Mouse (Mus musculus): ENCODE measurements around the gene Pecam1. TPM values are rescaled to one million over a fixed set of nuclear protein-coding genes. Genes with fewer than 3 reads are reported as not detected.

The Pecam1 gene
- polyA plus RNA-seq, 1 experiment from 2014 or later = 14.8 TPM

DNA sequence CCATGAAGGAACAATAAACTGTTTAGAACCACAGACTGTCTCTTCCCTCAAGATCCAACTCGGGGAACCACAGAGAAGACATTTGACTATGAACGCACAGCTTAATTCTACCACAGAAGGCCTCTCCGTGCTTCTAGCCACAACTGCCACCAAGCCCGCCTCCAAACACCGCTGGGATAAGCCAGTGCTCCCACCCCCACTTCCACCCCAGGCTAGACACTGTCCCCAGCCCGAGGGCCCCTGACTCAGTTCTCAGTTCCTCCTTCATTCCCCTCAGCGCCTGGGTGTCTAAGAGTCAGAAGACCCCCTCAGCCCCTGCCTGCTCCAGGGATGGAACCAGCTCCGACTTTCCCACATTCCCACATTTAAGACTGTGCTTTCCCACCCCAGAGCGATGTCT, 48.8 kb downstream of the Pecam1 start:
- WGBS = 74% methylated on average over 9 of the region's 9 CpGs
- Histone ChIP-seq H3K27ac (replicated peaks; ENCODE audit: low read depth, low read length) (no peak overlapping the region), H3K9ac (replicated peaks; ENCODE audit: low read length) (no peak overlapping the region), H3K27me3 (ENCODE audit: control insufficient read depth, insufficient read depth, low read length) (no peaks in the 10 kb centered on the region), H3K4me2 (ENCODE audit: low read length) (no peak overlapping the region), H3K4me3 (replicated peaks; ENCODE audit: low read depth, low read length) (no peak overlapping the region), H3K36me3 (ENCODE audit: control insufficient read depth, insufficient read depth, low read length) (no peaks in the 10 kb centered on the region), H3K4me1 (ENCODE audit: control insufficient read depth, insufficient read depth, low read length) (no peaks in the 10 kb centered on the region), H3K9me3 (ENCODE audit: control insufficient read depth, low read length) (no peaks in the 10 kb centered on the region)
- ATAC-seq (ENCODE audit: low FRiP score, low TSS enrichment) = no peak
- no peak for DNase-seq

DNA sequence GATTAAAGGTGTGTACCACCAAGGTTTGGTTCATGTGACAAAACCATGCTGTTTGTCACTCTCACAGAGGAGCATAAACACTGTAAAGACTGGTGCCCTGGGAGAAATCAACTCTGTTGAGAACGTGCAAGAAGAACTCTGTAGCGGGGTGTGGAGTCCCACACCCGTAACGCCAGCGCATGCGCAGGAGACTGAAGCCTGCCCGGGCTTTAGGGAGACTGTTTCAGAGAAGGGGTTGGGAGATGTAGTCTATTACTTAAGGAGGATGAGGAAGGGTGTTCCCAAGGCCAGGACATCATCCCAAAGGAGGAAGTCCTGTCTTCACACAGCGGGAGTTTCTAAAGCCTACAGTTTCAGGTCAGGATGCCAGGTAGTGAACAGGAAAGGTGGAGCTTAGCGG, 51.3 kb downstream of the Pecam1 start:
- Histone ChIP-seq H3K27ac (replicated peaks; ENCODE audit: low read depth, low read length) (no peak overlapping the region), H3K36me3 (ENCODE audit: control insufficient read depth, insufficient read depth, low read length) (no peaks in the 10 kb centered on the region), H3K4me3 (replicated peaks; ENCODE audit: low read depth, low read length) (no peak overlapping the region), H3K4me1 (ENCODE audit: control insufficient read depth, insufficient read depth, low read length) (no peaks in the 10 kb centered on the region), H3K9me3 (ENCODE audit: control insufficient read depth, low read length) (no peaks in the 10 kb centered on the region), H3K27me3 (ENCODE audit: control insufficient read depth, insufficient read depth, low read length) (no peaks in the 10 kb centered on the region), H3K4me2 (ENCODE audit: low read length) (no peak overlapping the region), H3K9ac (replicated peaks; ENCODE audit: low read length) (no peak overlapping the region)
- no peak for DNase-seq
- 95% methylated on average over 9 of the region's 9 CpGs for WGBS
- no peak for ATAC-seq (ENCODE audit: low FRiP score, low TSS enrichment)

DNA sequence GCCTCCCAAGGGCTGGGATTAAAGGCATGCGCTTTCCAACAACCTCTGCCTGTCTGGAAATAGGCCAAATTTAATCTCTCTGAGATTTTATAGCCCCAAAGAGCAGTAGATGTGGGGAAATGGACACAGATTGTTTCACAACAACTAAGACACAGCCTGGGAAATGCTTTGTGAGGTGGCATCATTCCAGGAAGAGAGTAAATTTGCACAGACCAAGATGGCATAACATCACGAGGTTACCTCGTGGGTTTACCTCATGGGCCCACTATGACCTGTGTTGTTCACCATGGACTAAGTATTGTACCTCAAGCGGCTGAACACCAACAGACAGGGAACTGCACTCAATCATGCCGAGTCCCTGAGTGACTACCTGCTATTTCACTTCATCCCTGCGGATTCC, 52.1 kb downstream of the Pecam1 start:
- no peak overlapping the region for H3K4me3 ChIP-seq (replicated peaks; ENCODE audit: low read depth, low read length)
- no peaks in the 10 kb centered on the region for H3K9me3 ChIP-seq (ENCODE audit: control insufficient read depth, low read length)
- ATAC-seq (ENCODE audit: low FRiP score, low TSS enrichment) (no peak), DNase-seq (no peak)
- no peaks in the 10 kb centered on the region for H3K27me3 ChIP-seq (ENCODE audit: control insufficient read depth, insufficient read depth, low read length)
- no peaks in the 10 kb centered on the region for H3K4me1 ChIP-seq (ENCODE audit: control insufficient read depth, insufficient read depth, low read length)
- H3K36me3 ChIP-seq (ENCODE audit: control insufficient read depth, insufficient read depth, low read length) = no peaks in the 10 kb centered on the region
- no peak overlapping the region for H3K27ac ChIP-seq (replicated peaks; ENCODE audit: low read depth, low read length)
- WGBS = 89% methylated on average over 6 of the region's 6 CpGs
- H3K9ac ChIP-seq (replicated peaks; ENCODE audit: low read length) = no peak overlapping the region
- no peak overlapping the region for H3K4me2 ChIP-seq (ENCODE audit: low read length)

DNA sequence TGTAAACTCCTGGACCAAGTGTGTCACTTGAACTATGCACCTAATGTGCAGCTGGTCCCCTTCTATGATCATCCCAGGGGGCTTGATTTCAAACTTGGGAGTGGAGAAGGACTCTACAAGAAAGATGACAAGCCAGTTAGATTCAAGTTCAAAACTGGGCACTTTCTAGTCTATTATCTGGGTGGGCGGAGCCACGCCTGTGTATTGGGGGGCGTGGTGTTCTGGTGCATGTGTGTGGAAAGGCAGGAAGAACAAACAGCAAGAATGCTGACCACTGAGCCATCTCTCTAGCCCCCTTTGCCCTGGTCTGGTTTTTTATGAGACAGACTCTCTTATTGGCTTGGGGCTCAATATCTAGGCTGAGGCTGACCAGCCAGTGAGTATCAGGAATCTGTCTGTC, 54.5 kb downstream of the Pecam1 start:
- Histone ChIP-seq H3K4me3 (replicated peaks; ENCODE audit: low read depth, low read length) (no peak overlapping the region), H3K27me3 (ENCODE audit: control insufficient read depth, insufficient read depth, low read length) (no peaks in the 10 kb centered on the region), H3K36me3 (ENCODE audit: control insufficient read depth, insufficient read depth, low read length) (no peaks in the 10 kb centered on the region), H3K27ac (replicated peaks; ENCODE audit: low read depth, low read length) (no peak overlapping the region), H3K9me3 (ENCODE audit: control insufficient read depth, low read length) (no peaks in the 10 kb centered on the region), H3K9ac (replicated peaks; ENCODE audit: low read length) (no peak overlapping the region), H3K4me1 (ENCODE audit: control insufficient read depth, insufficient read depth, low read length) (no peaks in the 10 kb centered on the region), H3K4me2 (ENCODE audit: low read length) (no peak overlapping the region)
- DNase-seq = no peak
- ATAC-seq (ENCODE audit: low FRiP score, low TSS enrichment) = no peak
- WGBS = 93% methylated on average over 3 of the region's 3 CpGs

DNA sequence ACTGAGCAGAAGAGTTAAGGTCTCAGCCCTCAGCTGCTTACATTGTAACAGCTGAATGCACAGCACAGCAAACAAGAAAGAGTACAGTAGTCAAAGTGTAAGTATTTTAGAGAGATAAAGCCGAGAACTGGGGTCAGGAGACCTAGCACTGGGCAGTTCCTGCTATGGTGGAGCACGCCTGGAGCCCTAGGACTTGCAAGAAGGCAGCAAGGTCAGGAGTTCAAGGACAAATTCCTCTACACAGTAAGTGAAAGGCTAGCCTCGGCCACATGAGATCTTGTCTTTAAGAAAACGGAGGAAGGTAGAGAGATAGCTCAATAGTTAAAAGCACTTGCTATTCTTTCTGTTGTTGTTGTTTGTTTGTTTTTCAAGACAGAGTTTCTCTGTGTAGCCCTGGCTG, 57.5 kb downstream of the Pecam1 start:
- H3K9me3 ChIP-seq (ENCODE audit: control insufficient read depth, low read length) = no peaks in the 10 kb centered on the region

DNA sequence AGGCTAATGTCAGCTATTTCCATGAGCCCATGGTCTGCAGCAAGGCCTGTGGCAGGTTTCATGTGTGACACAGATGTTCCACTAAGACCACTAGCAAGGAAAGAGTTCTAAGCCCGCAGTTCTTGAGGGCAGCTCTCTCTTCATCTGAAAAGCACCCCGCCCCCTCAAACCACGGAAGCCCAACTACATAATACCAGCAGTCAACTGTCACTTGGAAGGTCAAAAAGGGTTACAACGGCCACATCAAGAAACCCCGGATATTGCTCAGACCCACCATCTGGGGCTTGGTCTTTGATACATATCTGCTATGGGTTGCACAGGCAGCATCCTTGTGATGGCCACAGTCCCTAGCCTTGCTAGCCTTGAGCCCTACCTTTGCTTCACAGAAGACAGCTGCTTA, 62.1 kb downstream of the Pecam1 start:
- H3K4me3 ChIP-seq (replicated peaks; ENCODE audit: low read depth, low read length) = no peak overlapping the region
- H3K27ac ChIP-seq (replicated peaks; ENCODE audit: low read depth, low read length) = no peak overlapping the region
- 87% methylated on average over 5 of the region's 5 CpGs for WGBS
- H3K4me2 ChIP-seq (ENCODE audit: low read length) = no peak overlapping the region
- no peaks in the 10 kb centered on the region for H3K4me1 ChIP-seq (ENCODE audit: control insufficient read depth, insufficient read depth, low read length)
- no peaks in the 10 kb centered on the region for H3K27me3 ChIP-seq (ENCODE audit: control insufficient read depth, insufficient read depth, low read length)
- no peaks in the 10 kb centered on the region for H3K9me3 ChIP-seq (ENCODE audit: control insufficient read depth, low read length)
- DNase-seq (no peak), ATAC-seq (ENCODE audit: low FRiP score, low TSS enrichment) (no peak)
- H3K9ac ChIP-seq (replicated peaks; ENCODE audit: low read length) = no peak overlapping the region
- no peaks in the 10 kb centered on the region for H3K36me3 ChIP-seq (ENCODE audit: control insufficient read depth, insufficient read depth, low read length)

More for the DNA sequence above, 57.5 kb downstream of the Pecam1 start:
- Histone ChIP-seq H3K9ac (replicated peaks; ENCODE audit: low read length) (no peak overlapping the region), H3K4me3 (replicated peaks; ENCODE audit: low read depth, low read length) (no peak overlapping the region), H3K27ac (replicated peaks; ENCODE audit: low read depth, low read length) (no peak overlapping the region), H3K4me2 (ENCODE audit: low read length) (no peak overlapping the region), H3K27me3 (ENCODE audit: control insufficient read depth, insufficient read depth, low read length) (no peaks in the 10 kb centered on the region), H3K4me1 (ENCODE audit: control insufficient read depth, insufficient read depth, low read length) (no peaks in the 10 kb centered on the region), H3K36me3 (ENCODE audit: control insufficient read depth, insufficient read depth, low read length) (no peaks in the 10 kb centered on the region)
- ATAC-seq (ENCODE audit: low FRiP score, low TSS enrichment) = no peak
- 85% methylated on average over 4 of the region's 4 CpGs for WGBS
- DNase-seq = no peak

DNA sequence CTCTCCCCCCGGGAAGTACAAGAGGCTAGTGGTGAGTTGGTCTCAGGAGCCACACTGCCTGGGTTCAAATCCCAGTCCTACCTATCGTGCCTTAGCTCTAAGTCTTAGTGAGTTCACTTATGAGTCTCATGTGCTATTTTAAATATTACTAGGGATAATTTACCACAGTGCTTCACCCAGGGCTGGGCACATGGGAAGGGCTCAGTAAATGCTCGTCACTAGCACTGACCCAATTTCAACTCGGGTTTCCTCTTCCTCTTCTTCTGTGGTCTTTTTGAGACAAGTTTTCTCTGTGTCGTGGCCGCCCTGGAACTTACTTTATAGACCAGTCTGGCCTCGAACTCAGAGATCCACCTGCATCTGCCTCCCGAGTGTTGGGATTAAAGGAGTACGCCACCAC, 63.1 kb downstream of the Pecam1 start:
- DNase-seq = no peak
- Histone ChIP-seq H3K4me2 (ENCODE audit: low read length) (no peak overlapping the region), H3K9ac (replicated peaks; ENCODE audit: low read length) (no peak overlapping the region), H3K4me3 (replicated peaks; ENCODE audit: low read depth, low read length) (no peak overlapping the region), H3K4me1 (ENCODE audit: control insufficient read depth, insufficient read depth, low read length) (no peaks in the 10 kb centered on the region), H3K9me3 (ENCODE audit: control insufficient read depth, low read length) (no peaks in the 10 kb centered on the region), H3K27me3 (ENCODE audit: control insufficient read depth, insufficient read depth, low read length) (no peaks in the 10 kb centered on the region), H3K36me3 (ENCODE audit: control insufficient read depth, insufficient read depth, low read length) (no peaks in the 10 kb centered on the region), H3K27ac (replicated peaks; ENCODE audit: low read depth, low read length) (no peak overlapping the region)
- 90% methylated on average over 9 of the region's 9 CpGs for WGBS
- no peak for ATAC-seq (ENCODE audit: low FRiP score, low TSS enrichment)

DNA sequence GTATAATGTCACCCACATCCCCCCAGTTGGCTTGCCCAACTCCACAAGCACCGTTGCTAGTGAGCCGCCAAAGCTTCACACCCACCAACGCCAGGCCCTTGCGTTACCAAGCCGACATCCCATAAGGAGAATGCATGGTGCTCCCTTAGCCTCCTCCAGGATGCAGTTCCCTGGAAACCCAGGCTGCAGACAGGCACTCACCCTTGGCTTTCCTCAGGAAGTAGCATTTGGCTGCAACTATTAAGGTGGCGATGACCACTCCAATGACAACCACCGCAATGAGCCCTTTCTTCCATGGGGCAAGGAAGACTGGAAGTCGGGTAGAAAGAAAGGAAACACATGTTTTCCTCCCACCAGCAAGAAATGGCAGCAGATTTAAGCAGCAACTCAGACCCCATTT, 66.4 kb downstream of the Pecam1 start:
- Histone ChIP-seq H3K27ac (replicated peaks; ENCODE audit: low read depth, low read length) (no peak overlapping the region), H3K4me3 (replicated peaks; ENCODE audit: low read depth, low read length) (no peak overlapping the region), H3K9me3 (ENCODE audit: control insufficient read depth, low read length) (no peaks in the 10 kb centered on the region), H3K27me3 (ENCODE audit: control insufficient read depth, insufficient read depth, low read length) (no peaks in the 10 kb centered on the region), H3K4me1 (ENCODE audit: control insufficient read depth, insufficient read depth, low read length) (no peaks in the 10 kb centered on the region), H3K36me3 (ENCODE audit: control insufficient read depth, insufficient read depth, low read length) (no peaks in the 10 kb centered on the region), H3K9ac (replicated peaks; ENCODE audit: low read length) (no peak overlapping the region), H3K4me2 (ENCODE audit: low read length) (no peak overlapping the region)
- 92% methylated on average over 8 of the region's 8 CpGs for WGBS
- DNase-seq (no peak), ATAC-seq (ENCODE audit: low FRiP score, low TSS enrichment) (no peak)

DNA sequence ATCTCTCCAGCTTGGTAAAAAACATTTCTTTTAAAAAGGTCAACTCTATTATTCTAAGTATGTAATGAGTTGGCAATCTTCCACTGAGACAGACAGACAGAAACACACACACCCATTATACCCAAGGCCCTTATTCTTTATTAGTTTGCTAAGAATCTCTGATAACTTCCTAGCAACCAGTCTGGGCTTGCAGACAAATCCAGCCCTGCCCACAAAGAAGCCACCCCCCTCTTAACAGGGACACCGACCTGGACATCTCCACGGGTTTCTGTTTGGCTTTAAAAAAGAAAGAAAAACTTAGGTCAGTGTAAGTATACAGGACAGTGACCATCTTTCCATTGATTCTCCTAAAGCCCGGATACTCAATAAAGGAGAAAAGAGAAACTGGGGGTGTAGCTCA, 67.1 kb downstream of the Pecam1 start:
- Histone ChIP-seq H3K27me3 (ENCODE audit: control insufficient read depth, insufficient read depth, low read length) (no peaks in the 10 kb centered on the region), H3K9me3 (ENCODE audit: control insufficient read depth, low read length) (no peaks in the 10 kb centered on the region), H3K4me3 (replicated peaks; ENCODE audit: low read depth, low read length) (no peak overlapping the region), H3K4me2 (ENCODE audit: low read length) (no peak overlapping the region), H3K9ac (replicated peaks; ENCODE audit: low read length) (no peak overlapping the region), H3K4me1 (ENCODE audit: control insufficient read depth, insufficient read depth, low read length) (no peaks in the 10 kb centered on the region), H3K27ac (replicated peaks; ENCODE audit: low read depth, low read length) (no peak overlapping the region), H3K36me3 (ENCODE audit: control insufficient read depth, insufficient read depth, low read length) (no peaks in the 10 kb centered on the region)
- WGBS = 84% methylated on average over 3 of the region's 3 CpGs
- no peak for ATAC-seq (ENCODE audit: low FRiP score, low TSS enrichment)
- DNase-seq = no peak
